Comparison of ENCODE assay signal across 20 mouse cellular contexts in genomic region chr6:41769872-41770271, GRCm38 (mm10). TPM values are rescaled to one million over a fixed set of nuclear protein-coding genes. Genes with fewer than 3 reads are reported as not detected.
DNase-seq lines count a peak whose midpoint lies in the region; ATAC-seq lines count a peak whose summit lies in the region.
"Had no signal": no experiment of that assay in that cellular context is flagged by ENCODE, and none has a peak within 500 bp of the region (broad histone marks: within the 10 kb centered on the region; RNA-seq: fewer than 3 reads in every experiment).

No protein-coding gene starts in this region.

- DNase-seq in adrenal gland, postnatal 4 days (ENCODE audit: low spot score in 2 of 2), result no peak
- DNase-seq: adrenal gland, adult 2 months; adrenal gland, adult 8-10 months; adrenal gland, postnatal 10 days; adrenal gland, postnatal 14 days; adrenal gland, postnatal 25 days; adrenal gland, postnatal 36 days; B cell, adult 2 months; cerebellum, adult 11 months; cerebellum, adult 11-12 months; cerebellum, adult 18-20 months; cerebellum, adult 2 months; cerebellum, adult 8-10 months had no signal

- ATAC-seq in hematopoietic stem cell, adult 5-6 weeks (replicated peaks in 1 of 2; ENCODE audit: insufficient read depth in 1 of 2, low FRiP score in 2 of 2, low TSS enrichment in 1 of 2, low read depth in 1 of 2, poor library complexity in 2 of 2, severe bottlenecking in 2 of 2), result peak; percentile 58 to 59; a peak in 2 of 4 replicates
- ATAC-seq: activated CD4-positive, CD25-positive, alpha-beta regulatory T cell, adult 4 months; CD4-positive, CD25-positive, alpha-beta regulatory T cell, adult 4 months; Patski had no signal

RNA-seq across cellular contexts. Expression of gene Olfr459, which starts 5.1 kb away (rescaled TPM):
- not detected in 2 replicates for total RNA-seq in hematopoietic stem cell, adult 5-6 weeks (2017)
- total RNA-seq in adrenal gland, postnatal 4 days (2021), result not detected
- total RNA-seq: adrenal gland, adult 18-20 months; adrenal gland, adult 2 months; adrenal gland, adult 8-10 months; adrenal gland, postnatal 10 days; adrenal gland, postnatal 14 days; adrenal gland, postnatal 25 days; adrenal gland, postnatal 36 days; CH12.LX; MEL had no signal
